Mouse (Mus musculus) embryo, embryonic 9.5 days (tissue): Measurements from ENCODE around the gene Spata31d1d.
"Not testable (repeated sequence)": the region's sequence is repeated elsewhere in the genome, so short reads cannot be mapped to it uniquely, and the experiment has no call there.

ENCODE experiments used
- DNase-seq: peaks from one replicate; pipeline ENCODE4 v3.0.0-alpha.2; 2017; ENCODE audit errors: extremely low spot score

Spata31d1d gene

GRCm38 (mm10) chr13:59731652-59732051 is at the start of gene Spata31d1d:
Gene Spata31d1d, minus strand, starts transcription at chr13:59731752.
- DNase-seq, result no peak

GRCm38 (mm10) chr13:59779744-59780264 is 48.3 kb upstream of the Spata31d1d start:
- not testable (repeated sequence) for DNase-seq

DNA sequence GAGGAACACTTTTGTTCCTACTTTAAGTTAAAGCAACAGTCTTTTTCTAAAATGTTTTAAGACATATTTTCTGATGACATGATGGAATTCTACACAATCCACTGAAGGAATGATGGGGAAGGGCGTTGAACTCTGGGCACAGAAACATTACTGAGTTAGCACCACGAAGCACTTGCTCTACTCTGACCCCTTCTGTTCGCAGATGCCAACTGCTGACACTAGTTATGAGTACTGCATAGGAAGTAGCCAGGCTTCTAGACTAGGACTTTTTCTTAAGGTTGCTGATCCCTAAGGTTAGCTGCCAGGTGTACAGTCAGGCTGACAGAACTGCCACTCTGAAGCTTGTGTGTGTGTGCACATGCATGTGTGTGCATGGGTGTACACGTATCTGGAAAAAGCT is 47.7 kb upstream of the Spata31d1d start:
- no peak for DNase-seq

DNA sequence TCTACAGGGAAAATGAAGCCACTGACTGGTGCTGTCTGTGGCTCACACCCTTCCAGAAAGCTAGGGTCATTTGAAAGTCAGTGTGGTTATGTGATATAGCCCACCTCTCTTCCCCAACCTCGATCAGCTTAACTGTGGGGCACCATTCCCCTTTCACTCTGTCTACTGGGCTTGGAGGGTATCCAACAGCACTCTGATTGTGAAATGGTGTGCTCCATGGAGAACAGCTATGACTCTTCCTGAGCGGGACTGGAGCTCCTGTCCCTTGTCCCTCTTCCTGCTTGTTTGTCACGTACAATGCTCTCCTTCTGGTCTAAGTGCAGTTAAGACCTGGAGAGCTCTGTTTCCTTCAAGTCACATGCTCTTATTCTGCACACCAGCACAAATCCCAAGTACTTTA is 43.6 kb upstream of the Spata31d1d start:
- no peak for DNase-seq

GRCm38 (mm10) chr13:59771257-59771656 is 39.7 kb upstream of the Spata31d1d start:
- no peak for DNase-seq

- DNase-seq, result no peak
Observed at GRCm38 (mm10) chr13:59770847-59771246, 39.3 kb upstream of the Spata31d1d start.

DNA sequence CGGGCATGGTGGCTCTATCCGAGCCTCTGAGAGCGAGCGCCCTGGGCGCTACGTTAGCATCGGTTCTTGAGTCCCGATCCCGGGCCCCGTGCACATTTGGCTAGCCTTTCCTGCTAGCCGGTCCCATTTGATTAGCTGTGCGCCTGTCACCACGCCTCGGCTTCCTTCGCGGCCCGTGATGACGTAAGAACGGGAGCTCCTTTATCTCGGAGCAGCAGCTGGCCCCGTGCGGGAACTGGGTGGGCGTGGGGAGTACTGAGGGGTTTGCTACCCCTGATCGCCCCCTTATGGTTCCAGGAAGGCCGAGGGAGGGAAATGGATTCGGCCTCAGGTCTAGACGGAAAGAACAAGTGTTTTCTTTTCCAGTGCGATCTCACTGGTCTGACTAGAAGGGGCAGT is 38.6 kb upstream of the Spata31d1d start:
- DNase-seq, result peak; percentile 91

DNA sequence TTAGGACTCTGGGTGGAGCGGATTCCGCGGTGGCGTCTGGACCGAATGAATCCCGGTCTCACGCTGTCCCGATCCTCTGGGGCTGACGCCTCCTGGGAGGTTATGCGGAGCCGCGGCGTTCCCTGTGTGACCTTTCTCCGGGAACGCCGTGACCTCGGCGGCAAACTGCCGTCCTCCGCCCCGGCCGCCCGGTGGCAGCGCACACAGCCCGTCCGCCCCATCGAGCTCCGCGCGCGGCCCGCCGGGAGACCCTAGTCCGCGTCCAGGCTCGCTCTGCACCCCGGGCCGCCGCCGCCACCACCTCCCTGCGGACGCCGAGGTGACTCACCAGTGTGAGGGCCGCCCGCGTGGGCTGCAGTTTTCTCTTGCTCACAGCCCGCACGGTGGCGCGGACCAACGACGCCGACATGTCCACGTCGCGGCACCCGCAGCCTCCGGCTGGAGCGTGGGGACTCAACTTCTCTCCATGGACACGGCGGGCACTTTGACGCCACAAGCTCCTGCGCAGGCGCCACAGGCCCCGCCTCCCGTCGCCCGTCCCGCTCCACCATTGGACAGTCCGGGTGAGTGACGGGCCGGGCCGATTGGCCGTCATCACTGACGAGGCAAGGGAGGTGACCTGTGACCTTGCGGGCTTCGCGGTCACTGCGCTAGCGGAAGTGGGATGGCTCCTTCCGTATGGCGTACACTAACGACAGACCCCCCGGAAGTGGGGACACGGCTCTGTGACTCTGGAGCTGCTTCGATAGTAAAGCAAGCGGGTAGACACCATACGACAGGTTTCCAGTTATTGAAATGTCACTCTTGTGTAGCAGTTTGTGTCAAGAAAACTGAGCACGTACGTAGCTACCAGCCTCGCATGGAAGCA is 38.0 kb upstream of the Spata31d1d start, which contains the start of gene Isca1:
Gene Isca1, minus strand, starts transcription at position 515 of the 868 bp plus-strand sequence.
- DNase-seq, result peak; percentile 100

DNA sequence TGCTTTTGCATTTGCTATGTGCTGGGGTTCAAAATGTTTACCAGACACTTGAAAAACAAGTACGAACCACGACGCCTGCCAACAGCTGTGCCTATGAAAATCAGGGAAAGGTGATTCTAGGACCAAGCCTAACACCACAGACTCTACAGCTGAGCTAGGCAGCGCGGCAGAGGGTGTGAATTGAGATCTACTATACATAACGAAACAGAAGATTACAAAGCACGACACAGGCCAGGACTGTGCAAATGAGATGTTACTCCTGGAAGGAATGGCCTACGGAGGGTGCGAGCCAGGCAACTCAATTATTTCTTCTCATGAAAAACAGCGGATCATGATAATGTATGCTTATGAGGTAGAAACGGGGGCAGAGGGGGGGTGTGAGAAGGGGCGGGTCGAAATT is 37.0 kb upstream of the Spata31d1d start:
- DNase-seq, result no peak

DNA sequence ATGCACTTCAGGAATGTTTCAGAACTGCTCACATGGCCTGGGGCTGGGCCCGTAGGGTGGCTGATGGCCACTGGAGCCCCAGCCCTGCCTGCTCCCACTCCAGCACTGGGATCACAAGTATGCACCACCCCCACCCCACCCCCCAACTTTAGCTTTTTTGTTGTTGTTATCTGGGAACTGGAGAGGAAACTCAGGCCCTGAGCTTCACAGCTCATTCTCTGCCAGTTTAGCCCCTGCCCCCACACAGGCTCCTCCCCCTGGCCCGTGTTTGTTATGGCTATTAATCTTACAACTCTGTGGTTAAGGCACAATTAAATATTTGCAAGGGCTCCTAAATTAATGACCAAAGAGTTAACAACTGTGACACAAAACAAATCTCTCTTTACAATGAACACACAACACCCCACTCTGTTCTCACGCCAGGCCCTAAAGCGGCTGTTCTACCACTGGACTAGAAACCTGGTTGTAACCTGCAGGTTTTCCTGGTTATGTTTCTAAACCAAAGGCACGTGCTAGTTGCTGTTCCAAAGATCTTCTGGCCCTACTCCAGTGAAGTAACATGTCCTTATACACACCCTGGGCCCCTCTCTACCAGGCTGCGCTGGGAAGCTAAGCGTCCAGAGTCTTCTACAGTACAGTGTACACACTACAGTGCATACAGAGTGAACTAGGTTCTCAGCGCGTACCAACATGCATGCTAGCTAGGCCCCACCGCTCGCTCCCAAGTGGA is 35.4 kb upstream of the Spata31d1d start:
- no peak for DNase-seq

DNA sequence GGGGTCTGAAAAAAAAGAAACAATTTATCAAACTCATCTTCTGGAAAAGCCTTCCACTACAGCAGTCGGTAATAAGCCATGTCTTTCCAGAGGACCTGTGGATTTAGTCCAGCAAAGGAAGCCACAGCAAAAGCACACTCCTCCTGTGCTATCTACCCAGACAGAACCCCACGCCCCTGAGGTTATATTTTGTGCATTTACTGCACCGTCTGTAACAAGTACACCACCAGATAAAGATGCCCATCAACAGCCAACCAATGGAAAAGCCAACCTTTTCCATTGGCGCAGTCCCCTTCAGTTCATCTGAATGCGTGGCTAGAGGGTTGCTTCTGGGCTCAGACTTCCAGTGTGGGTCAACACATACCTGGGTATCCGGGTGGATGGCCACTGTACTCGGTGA is 31.2 kb upstream of the Spata31d1d start:
- no peak for DNase-seq

- no peak for DNase-seq
Observed at GRCm38 (mm10) chr13:59756906-59757305, 25.4 kb upstream of the Spata31d1d start.

DNA sequence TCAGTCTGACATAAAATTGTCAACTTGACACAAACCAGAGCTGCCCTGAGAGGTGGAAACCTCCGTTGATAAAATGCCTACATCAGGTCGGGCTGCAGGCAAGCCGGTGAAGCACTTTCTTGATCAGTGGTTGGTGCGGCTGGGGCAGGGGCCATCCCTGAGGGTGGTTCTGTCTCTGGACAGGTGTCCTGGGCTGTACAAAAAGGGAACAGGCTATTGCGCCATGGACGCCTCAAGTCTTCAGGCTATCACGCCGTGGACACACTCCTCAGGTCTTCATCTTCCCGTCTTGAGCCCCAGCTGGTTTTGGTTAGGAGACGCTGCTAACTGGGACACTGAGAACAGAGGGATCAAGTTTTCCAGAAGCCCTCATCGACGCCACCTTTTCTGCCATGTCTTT is 18.8 kb upstream of the Spata31d1d start:
- no peak for DNase-seq

- no peak for DNase-seq
Observed at GRCm38 (mm10) chr13:59746711-59747110, 15.2 kb upstream of the Spata31d1d start, which contains the start of gene 1700014D04Rik. Gene 1700014D04Rik, minus strand, starts transcription at chr13:59746752.

- no peak for DNase-seq
Observed at GRCm38 (mm10) chr13:59746164-59746563, 14.6 kb upstream of the Spata31d1d start.

DNA sequence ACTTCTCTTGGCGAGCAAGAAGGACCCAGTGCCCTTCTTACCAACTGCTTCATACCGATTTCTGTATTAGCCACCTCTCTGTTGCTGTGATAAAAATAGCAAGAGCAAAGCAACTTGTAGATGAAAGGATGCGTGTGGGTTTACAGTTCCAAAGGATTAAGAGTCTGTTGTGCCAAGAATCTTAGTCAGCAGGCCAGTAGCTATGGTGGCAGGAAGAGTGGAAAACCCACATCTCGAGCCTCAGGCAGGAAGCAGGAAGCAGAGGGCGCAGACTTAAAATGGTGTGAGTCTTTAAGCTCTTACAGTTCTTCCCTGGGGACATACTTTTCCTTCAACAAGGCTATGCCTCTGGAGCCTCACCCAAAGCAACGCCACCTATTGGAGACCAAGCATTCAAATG is 13.9 kb upstream of the Spata31d1d start:
- no peak for DNase-seq

DNA sequence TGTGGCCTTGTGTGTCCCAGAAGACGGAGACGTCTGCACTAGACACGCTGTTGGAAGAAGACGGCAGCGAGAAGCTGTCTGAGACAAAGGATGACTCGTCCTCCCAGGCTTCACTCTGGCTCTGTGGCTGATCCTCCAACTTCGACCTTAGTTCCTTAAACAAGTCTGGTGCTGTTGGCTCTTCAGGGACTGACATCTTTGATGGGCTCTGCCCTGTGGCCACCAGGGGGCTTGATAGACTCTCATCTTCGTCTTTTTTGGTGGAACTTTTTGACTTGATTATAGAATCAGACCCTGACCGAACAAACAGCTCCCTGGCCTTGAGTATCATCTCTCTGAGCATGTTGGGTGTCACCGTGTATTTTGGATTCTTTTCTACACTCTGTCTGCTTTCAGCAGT is 10.1 kb upstream of the Spata31d1d start:
- no peak for DNase-seq

DNA sequence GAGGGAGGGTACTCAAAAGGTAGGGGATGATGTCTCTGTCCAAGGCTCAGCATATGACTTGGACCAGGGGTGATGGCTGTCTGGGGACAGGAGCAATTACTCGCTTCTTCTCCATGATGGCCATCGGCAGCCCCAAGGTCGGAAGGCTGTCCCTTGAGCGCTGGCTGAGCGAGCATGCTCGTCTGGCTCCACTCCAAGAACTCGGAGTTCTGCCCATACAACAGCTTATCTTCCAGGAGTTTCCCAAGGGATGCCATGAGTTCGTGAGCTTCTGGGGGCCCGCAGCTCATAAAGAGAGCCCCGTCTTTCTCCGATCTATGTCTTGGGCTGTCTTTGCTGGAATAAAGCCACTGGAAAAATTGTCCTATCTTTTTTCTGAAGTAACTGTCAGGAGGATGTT is 9.5 kb upstream of the Spata31d1d start:
- no peak for DNase-seq

GRCm38 (mm10) chr13:59739397-59739796 is 7.8 kb upstream of the Spata31d1d start:
- no peak for DNase-seq

GRCm38 (mm10) chr13:59738455-59738854 is 6.9 kb upstream of the Spata31d1d start:
- no peak for DNase-seq

- peak; percentile 34 for DNase-seq
Observed at GRCm38 (mm10) chr13:59735190-59735589, 3.6 kb upstream of the Spata31d1d start.

- DNase-seq, result not testable (repeated sequence)
Observed at GRCm38 (mm10) chr13:59734347-59734746, 2.8 kb upstream of the Spata31d1d start.

DNA sequence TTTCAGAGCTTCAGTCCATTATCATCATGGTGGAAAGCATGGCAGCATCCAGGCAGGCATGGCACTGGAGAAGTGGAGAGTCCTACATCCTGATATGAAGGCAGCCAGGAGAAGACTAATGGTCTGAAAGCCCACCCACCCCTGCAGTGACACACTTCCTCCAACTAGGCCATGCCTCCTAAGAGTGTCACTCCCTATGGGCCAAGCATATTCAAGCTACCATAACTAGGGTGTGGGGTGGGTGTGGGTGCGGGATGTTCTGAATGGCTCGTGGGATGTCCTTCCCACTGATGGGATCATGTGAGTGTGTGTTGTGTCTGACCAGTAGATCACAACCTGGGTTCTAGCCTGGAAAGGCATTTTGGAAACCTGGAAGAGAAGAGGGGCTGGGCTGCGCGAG is 2.4 kb upstream of the Spata31d1d start:
- DNase-seq, result no peak
